Mouse (Mus musculus): Measurements from ENCODE around the gene Rab5if. TPM values are rescaled to one million over a fixed set of nuclear protein-coding genes. Genes with fewer than 3 reads are reported as not detected.

Gene Rab5if
- polyA plus RNA-seq, 1 experiment from 2014 or later, result 131 TPM

Other genes with a start within 250 kb of the Rab5if start
- 342 and 361 TPM in 2 replicates for gene Dlgap4, start 249.4 kb upstream of the Rab5if start, polyA plus RNA-seq (2015; fragmentation: Nextera tagmentation; extraction: Ambion mirVana)
- gene Myl9, start 87.7 kb upstream of the Rab5if start, polyA plus RNA-seq (2015; fragmentation: Nextera tagmentation; extraction: Ambion mirVana), result 36.5 and 41.4 TPM in 2 replicates
- gene Tgif2, start 23.1 kb upstream of the Rab5if start, polyA plus RNA-seq (2015; fragmentation: Nextera tagmentation; extraction: Ambion mirVana), result 33.1 and 39.1 TPM in 2 replicates
- 10.2 and 15.0 TPM in 2 replicates for gene 4930518I15Rik, start 5.2 kb upstream of the Rab5if start, polyA plus RNA-seq (2015; fragmentation: Nextera tagmentation; extraction: Ambion mirVana)
- gene Sla2, start 24.1 kb downstream of the Rab5if start, polyA plus RNA-seq (2015; fragmentation: Nextera tagmentation; extraction: Ambion mirVana), result 0.11 and 0.29 TPM in 2 replicates
- 150 and 152 TPM in 2 replicates for gene Ndrg3, start 128.9 kb downstream of the Rab5if start, polyA plus RNA-seq (2015; fragmentation: Nextera tagmentation; extraction: Ambion mirVana)
- 20.3 and 22.8 TPM in 2 replicates for gene Dsn1, start 144.0 kb downstream of the Rab5if start, polyA plus RNA-seq (2015; fragmentation: Nextera tagmentation; extraction: Ambion mirVana)
- gene Soga1, start 216.1 kb downstream of the Rab5if start, polyA plus RNA-seq (2015; fragmentation: Nextera tagmentation; extraction: Ambion mirVana), result 4.7 and 5.8 TPM in 2 replicates
- gene Tldc2, start 223.9 kb downstream of the Rab5if start, polyA plus RNA-seq (2015; fragmentation: Nextera tagmentation; extraction: Ambion mirVana), result not detected in 2 replicates

Data from forebrain, embryonic 16.5 days (tissue).